Mouse (Mus musculus): ENCODE results near the gene Unc13b. TPM values are rescaled to one million over a fixed set of nuclear protein-coding genes. Genes with fewer than 3 reads are reported as not detected.

The Unc13b gene
- polyA plus RNA-seq, 1 experiment from 2014 or later = 0.36 TPM

DNA sequence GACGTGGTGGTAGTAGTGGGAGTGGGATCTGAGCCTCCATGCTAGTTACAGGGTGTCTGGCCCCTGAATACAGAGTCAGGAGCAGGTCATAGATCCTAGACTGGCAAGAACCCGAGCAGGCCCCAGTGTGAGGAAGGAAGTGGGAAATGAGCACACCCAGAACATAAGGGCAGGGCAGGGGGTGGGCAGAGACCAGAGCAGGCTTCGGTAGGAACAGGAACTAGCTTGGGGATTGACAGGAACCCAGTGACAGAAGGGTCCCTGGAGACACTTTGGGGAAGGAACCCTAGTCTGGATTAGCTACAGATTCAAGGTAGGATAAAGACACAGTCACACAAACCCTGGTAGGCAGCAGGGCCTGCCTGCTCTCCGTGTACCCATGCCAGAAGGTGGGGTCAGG, 14.1 kb upstream of the Unc13b start:
- Histone ChIP-seq H3K79me2 (ENCODE audit: inconsistent target) (peaks cover 2% of the 10 kb centered on the region), H3K4me3 (ENCODE audit: inconsistent target) (peak overlapping the region; percentile 62), H3K36me3 (ENCODE audit: inconsistent target) (no peaks in the 10 kb centered on the region), H3K27ac (peak overlapping the region; percentile 96)
- 7% methylated on average over 4 of the region's 4 CpGs for WGBS (ENCODE audit: missing documents)

DNA sequence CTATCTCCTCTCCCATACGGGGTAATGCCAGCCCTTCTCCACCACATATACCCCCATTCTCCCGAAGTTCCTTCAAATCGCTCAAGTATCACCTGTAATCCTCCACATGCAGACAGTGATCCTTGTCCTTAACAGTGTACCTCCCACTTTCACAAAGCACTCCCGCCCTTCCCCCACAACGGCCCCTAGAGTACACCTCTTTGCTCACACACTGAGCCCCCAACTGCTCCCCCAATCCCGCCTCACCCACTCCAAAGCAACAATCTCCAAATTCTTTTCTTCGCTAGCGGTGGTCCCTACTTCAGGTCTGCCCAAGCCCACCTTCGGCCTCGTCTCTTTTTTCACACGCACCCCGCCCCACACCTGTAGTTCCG, 13.5 kb upstream of the Unc13b start:
- H3K79me2 ChIP-seq (ENCODE audit: inconsistent target) = no peaks in the 10 kb centered on the region; the same call in 1 of the 2 replicates
- 8% methylated on average over 13 of the region's 13 CpGs for WGBS (ENCODE audit: missing documents)
- no peaks in the 10 kb centered on the region for H3K36me3 ChIP-seq (ENCODE audit: inconsistent target)
- H3K4me3 ChIP-seq (ENCODE audit: inconsistent target) = peak overlapping the region; percentile 62
- peak overlapping the region; percentile 96 for H3K27ac ChIP-seq

DNA sequence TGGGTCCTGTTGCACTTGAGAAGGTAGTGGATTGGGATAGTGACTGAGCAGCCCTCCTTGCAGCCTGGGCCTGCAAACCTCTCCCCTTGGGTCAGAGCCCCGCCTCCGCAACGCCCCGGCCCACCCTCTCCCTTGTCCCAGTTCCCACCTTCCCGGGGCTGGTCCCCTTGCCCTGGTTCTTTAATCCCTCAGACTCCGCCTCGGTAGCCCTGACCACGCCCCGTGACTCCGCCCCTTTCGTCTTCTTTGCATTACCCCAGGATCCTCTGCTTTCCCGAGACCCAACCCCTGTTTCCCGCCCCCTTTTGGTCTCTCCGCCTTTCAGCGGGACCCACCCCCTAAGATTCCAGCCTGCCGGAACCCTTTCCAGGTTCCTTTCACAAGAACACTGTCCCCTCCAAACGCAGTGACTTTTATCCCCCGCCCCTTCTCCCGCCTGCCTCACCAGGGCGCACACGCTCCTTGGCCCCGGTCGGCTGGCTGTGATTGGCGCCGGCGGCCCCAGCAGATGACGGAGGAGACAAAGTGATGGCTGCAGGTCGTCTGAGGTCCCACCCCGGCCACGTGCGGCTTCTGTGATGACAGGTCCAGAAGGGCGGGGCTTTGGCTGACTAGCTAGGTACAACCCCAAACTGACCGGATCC, 13.0 kb upstream of the Unc13b start, which contains the start of gene Fam214b:
Gene Fam214b (minus strand): TSS at position 562 of the 644 bp plus-strand sequence.
- Histone ChIP-seq H3K79me2 (ENCODE audit: inconsistent target) (no peaks in the 10 kb centered on the region; the same call in 1 of the 2 replicates), H3K36me3 (ENCODE audit: inconsistent target) (no peaks in the 10 kb centered on the region), H3K27ac (peak within 1 kb of the TSS; percentile 96), H3K4me3 (ENCODE audit: inconsistent target) (peak within 1 kb of the TSS; percentile 62)
- 2% methylated on average over 33 of the region's 33 CpGs for WGBS (ENCODE audit: missing documents)

GRCm38 (mm10) chr4:43046607-43047006, 12.1 kb upstream of the Unc13b start:
- Histone ChIP-seq H3K4me3 (ENCODE audit: inconsistent target) (peak overlapping the region; percentile 62; the same call in 1 of the 2 replicates), H3K79me2 (ENCODE audit: inconsistent target) (no peaks in the 10 kb centered on the region; the same call in 1 of the 2 replicates), H3K27ac (no peak overlapping the region), H3K36me3 (ENCODE audit: inconsistent target) (no peaks in the 10 kb centered on the region)
- 52% methylated on average over 5 of the region's 5 CpGs for WGBS (ENCODE audit: missing documents)

GRCm38 (mm10) chr4:43047231-43047630, 11.5 kb upstream of the Unc13b start:
- no peak overlapping the region for H3K4me3 ChIP-seq (ENCODE audit: inconsistent target)
- WGBS (ENCODE audit: missing documents) = 4% methylated on average over 5 of the region's 5 CpGs
- H3K79me2 ChIP-seq (ENCODE audit: inconsistent target) = no peaks in the 10 kb centered on the region; the same call in 1 of the 2 replicates
- H3K27ac ChIP-seq = no peak overlapping the region
- no peaks in the 10 kb centered on the region for H3K36me3 ChIP-seq (ENCODE audit: inconsistent target)

DNA sequence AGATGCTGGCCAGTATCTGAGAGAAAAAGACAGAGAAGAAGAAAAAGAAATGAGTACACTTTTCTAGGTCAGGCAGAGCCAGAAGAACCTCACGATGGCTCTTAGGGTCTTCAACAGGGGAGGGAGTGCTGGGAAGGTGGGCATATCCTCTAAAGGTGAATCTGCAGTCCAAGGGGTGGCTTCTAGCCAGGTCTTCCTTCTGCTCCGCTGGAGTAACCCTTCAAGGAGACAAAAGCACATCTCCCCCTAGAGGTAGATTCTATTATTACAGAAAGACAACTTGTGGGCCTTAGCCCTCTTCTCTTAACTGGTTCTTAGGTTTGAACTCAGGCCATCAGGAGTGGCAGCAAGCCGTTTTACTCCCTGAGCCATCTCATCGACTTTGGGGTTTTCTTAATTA, 6.1 kb upstream of the Unc13b start:
- WGBS (ENCODE audit: missing documents) = 11% methylated on average over 4 of the region's 4 CpGs
- Histone ChIP-seq H3K36me3 (ENCODE audit: inconsistent target) (no peaks in the 10 kb centered on the region), H3K4me3 (ENCODE audit: inconsistent target) (no peak overlapping the region), H3K27ac (no peak overlapping the region), H3K79me2 (ENCODE audit: inconsistent target) (no peaks in the 10 kb centered on the region)

GRCm38 (mm10) chr4:43057654-43058053, 1.1 kb upstream of the Unc13b start:
- 90% methylated on average over 5 of the region's 5 CpGs for WGBS (ENCODE audit: missing documents)
- H3K79me2 ChIP-seq (ENCODE audit: inconsistent target) = no peaks in the 10 kb centered on the region
- no peak overlapping the region for H3K27ac ChIP-seq
- no peak overlapping the region for H3K4me3 ChIP-seq (ENCODE audit: inconsistent target)
- H3K36me3 ChIP-seq (ENCODE audit: inconsistent target) = no peaks in the 10 kb centered on the region

DNA sequence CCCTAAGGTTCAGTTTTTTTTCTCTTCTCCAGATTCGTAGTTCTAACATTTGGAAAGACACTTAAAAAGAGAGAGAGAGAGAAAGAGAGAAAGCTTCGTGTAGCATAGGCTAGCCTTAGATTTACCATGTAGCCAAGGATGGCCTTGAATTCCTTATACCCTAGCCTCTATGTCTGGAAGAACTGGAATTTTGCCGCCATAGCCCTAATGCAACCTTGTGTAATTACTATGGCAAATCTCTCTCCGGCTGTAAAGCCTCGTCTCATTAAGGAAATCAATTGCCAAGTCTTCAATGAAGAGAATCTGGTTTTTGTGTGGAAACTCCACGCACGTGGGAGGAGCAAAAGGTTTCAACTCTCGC, 381 bp upstream of the Unc13b start:
- H3K4me3 ChIP-seq (ENCODE audit: inconsistent target) = no peak overlapping the region
- no peaks in the 10 kb centered on the region for H3K79me2 ChIP-seq (ENCODE audit: inconsistent target)
- H3K36me3 ChIP-seq (ENCODE audit: inconsistent target) = no peaks in the 10 kb centered on the region
- H3K27ac ChIP-seq = no peak overlapping the region
- 26% methylated on average over 8 of the region's 8 CpGs for WGBS (ENCODE audit: missing documents)

DNA sequence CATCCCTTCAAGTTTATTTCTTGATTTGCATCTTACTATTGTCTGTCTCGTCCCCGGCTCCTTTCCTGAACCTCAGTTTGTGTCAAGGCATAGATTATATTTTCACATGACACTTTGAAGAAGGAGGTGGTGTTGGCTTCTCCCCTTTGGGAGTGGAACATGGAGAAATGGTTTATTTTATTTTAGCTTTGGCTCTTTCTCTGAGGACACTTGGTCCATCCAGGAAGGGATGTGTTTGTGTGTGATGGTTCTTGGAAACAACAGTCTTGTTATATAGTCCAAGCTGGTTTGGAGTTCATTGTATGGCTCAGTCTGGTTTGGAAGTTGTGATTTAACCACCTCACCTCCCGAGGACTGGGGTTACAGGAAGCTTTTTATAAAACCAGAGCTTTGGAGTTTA, 944 bp downstream of the Unc13b start:
- Histone ChIP-seq H3K4me3 (ENCODE audit: inconsistent target) (no peak overlapping the region), H3K79me2 (ENCODE audit: inconsistent target) (no peaks in the 10 kb centered on the region), H3K36me3 (ENCODE audit: inconsistent target) (no peaks in the 10 kb centered on the region), H3K27ac (no peak overlapping the region)
- WGBS (ENCODE audit: missing documents) = 30% methylated on average over 3 of the region's 3 CpGs

DNA sequence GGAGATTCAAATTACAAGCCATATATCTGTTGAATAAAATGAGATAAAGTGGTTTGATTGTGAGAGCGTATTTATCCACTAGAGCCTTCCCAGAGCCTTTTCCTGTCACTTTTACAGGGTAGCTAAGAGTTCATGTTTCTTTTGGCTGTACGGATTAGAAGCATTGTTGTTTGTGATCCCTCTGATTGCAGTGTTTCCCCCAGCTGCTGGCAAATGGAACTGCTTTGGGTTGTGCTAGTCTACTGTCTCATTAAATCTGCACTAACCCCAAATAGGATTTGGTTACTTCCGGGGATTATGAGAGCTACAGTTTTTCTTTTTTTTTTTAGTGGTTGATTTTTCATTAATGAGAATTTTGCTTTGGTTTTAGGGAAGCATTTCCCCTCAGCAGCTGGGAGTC, 1.5 kb downstream of the Unc13b start:
- Histone ChIP-seq H3K79me2 (ENCODE audit: inconsistent target) (no peaks in the 10 kb centered on the region), H3K27ac (no peak overlapping the region), H3K4me3 (ENCODE audit: inconsistent target) (no peak overlapping the region), H3K36me3 (ENCODE audit: inconsistent target) (no peaks in the 10 kb centered on the region)
- WGBS (ENCODE audit: missing documents) = 81% methylated on average over 3 of the region's 3 CpGs

DNA sequence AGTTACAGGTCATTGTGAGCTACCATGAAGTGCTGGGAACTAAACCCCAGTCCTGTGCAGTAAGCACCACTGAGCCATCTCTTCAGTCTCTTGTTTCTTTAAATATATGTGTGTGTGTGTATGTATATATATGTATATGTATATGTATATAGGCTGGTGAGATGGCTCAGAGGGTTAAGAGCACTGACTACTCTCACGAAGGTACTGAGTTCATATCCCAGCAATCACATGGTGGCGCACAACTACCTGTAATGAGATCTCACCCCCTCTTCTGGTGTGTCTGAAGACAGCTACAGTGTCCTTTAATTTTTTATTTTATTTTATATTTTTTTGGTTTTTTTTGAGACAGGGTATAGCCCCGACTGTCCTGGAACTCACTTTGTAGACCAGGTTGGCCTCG, 6.7 kb downstream of the Unc13b start:
- Histone ChIP-seq H3K27ac (no peak overlapping the region), H3K79me2 (ENCODE audit: inconsistent target) (no peaks in the 10 kb centered on the region), H3K4me3 (ENCODE audit: inconsistent target) (no peak overlapping the region), H3K36me3 (ENCODE audit: inconsistent target) (no peaks in the 10 kb centered on the region)
- 97% methylated on average over 4 of the region's 4 CpGs for WGBS (ENCODE audit: missing documents)

- no peak overlapping the region for H3K4me3 ChIP-seq (ENCODE audit: inconsistent target)
Observed at GRCm38 (mm10) chr4:43074923-43075322, 16.2 kb downstream of the Unc13b start.

DNA sequence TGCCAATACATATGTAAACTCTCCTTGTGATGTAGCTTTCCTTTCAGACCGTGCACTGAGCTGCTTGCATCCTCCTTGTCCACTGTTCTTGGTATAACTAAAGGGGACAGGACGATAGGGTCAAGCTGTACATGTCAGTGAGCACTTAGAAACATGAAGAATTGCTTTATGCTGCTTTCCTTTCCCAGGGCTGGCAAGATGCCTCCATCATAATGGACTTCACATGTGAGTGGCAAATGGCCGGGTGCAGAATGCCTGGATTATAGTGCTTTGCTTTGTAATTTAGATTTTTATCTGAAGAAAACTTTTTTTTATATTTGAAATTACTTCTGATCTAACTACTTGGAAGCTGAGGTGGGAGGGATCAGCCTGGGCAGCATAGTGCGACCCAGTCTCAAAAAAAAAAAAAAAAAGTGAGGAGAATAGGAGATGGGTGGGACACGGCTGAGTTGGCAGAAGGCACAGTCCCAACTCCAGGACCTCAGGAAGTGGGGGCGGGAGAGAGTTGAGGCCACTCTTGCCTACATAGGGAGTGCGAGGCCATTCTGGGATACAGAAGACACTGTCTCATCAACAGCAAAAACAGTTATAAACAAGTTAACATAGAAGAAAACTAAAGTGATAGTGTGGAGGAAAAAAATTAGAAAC, 19.4 kb downstream of the Unc13b start:
- WGBS (ENCODE audit: missing documents) = 95% methylated on average over 7 of the region's 7 CpGs
- no peaks in the 10 kb centered on the region for H3K79me2 ChIP-seq (ENCODE audit: inconsistent target)

More at GRCm38 (mm10) chr4:43074923-43075322, 16.2 kb downstream of the Unc13b start:
- Histone ChIP-seq H3K79me2 (ENCODE audit: inconsistent target) (no peaks in the 10 kb centered on the region), H3K36me3 (ENCODE audit: inconsistent target) (no peaks in the 10 kb centered on the region), H3K27ac (no peak overlapping the region)

GRCm38 (mm10) chr4:43082458-43082857, 23.7 kb downstream of the Unc13b start:
- Histone ChIP-seq H3K79me2 (ENCODE audit: inconsistent target) (no peaks in the 10 kb centered on the region), H3K36me3 (ENCODE audit: inconsistent target) (no peaks in the 10 kb centered on the region), H3K4me3 (ENCODE audit: inconsistent target) (no peak overlapping the region), H3K27ac (no peak overlapping the region)
- 94% methylated on average over 2 of the region's 2 CpGs for WGBS (ENCODE audit: missing documents)

More for the DNA sequence above, 19.4 kb downstream of the Unc13b start:
- no peak overlapping the region for H3K27ac ChIP-seq
- no peaks in the 10 kb centered on the region for H3K36me3 ChIP-seq (ENCODE audit: inconsistent target)
- H3K4me3 ChIP-seq (ENCODE audit: inconsistent target) = no peak overlapping the region

- Histone ChIP-seq H3K36me3 (ENCODE audit: inconsistent target) (no peaks in the 10 kb centered on the region), H3K79me2 (ENCODE audit: inconsistent target) (no peaks in the 10 kb centered on the region), H3K27ac (no peak overlapping the region), H3K4me3 (ENCODE audit: inconsistent target) (no peak overlapping the region)
- WGBS (ENCODE audit: missing documents) = 76% methylated on average over 2 of the region's 2 CpGs
Observed at GRCm38 (mm10) chr4:43089950-43090349, 31.2 kb downstream of the Unc13b start.

Measured in macrophage (primary cell).